Mouse (Mus musculus) brain, embryonic 14.5 days (tissue): ENCODE measurements around the gene Stom. TPM values are rescaled to one million over a fixed set of nuclear protein-coding genes. Genes with fewer than 3 reads are reported as not detected.

Source experiments
- DNase-seq: peaks from one replicate; pipeline ENCODE4 v3.0.0-alpha.2; 2011; ENCODE audit warnings: low read depth
- CTCF ChIP-seq: fragments of 200-500 bp; IDR thresholded peaks from 2 replicates; pipeline ENCODE4 v1.5.1; 2012; ENCODE audit warnings: inconsistent platforms, mild to moderate bottlenecking, moderate library complexity, borderline replicate concordance; ENCODE audit not compliant: insufficient read depth, insufficient read length; ENCODE audit errors: extremely low read depth
- POLR2A ChIP-seq: fragments of 200-500 bp; IDR thresholded peaks from 2 replicates; pipeline ENCODE4 v1.6.1; 2012; ENCODE audit warnings: mild to moderate bottlenecking, inconsistent platforms, borderline replicate concordance; ENCODE audit not compliant: poor library complexity, insufficient read depth, insufficient read length, severe bottlenecking; ENCODE audit errors: extremely low read depth
- polyA plus RNA-seq: library from polyadenylated mRNA; depleted of rRNA; stranded (reverse); fragments of >200 nt; gene quantifications from 2 replicates; pipeline ENCODE4 v1.2.3, GENCODE M21; 2012

Gene Stom
- polyA plus RNA-seq, 1 experiment, result 11.6 TPM

GRCm38 (mm10) chr2:35288758-35289635, 47.8 kb downstream of the Stom start:
- TF ChIP-seq CTCF (peak; percentile 86), POLR2A (no peak)
- DNase-seq, result peak; percentile 78

GRCm38 (mm10) chr2:35287017-35287620, 49.7 kb downstream of the Stom start:
- no peak for DNase-seq
- TF ChIP-seq CTCF (no peak), POLR2A (no peak)

- no peak for DNase-seq
- TF ChIP-seq CTCF (no peak), POLR2A (no peak)
These were observed 51.6 kb downstream of the Stom start for GRCm38 (mm10) chr2:35285209-35285608.

GRCm38 (mm10) chr2:35283997-35284396, 52.8 kb downstream of the Stom start:
- no peak for TF ChIP-seq CTCF
- no peak for TF ChIP-seq POLR2A
- no peak for DNase-seq

- TF ChIP-seq POLR2A (no peak), CTCF (no peak)
- no peak for DNase-seq
These were observed 54.6 kb downstream of the Stom start for GRCm38 (mm10) chr2:35282214-35282613.

- TF ChIP-seq POLR2A (no peak), CTCF (no peak)
- no peak for DNase-seq
These were observed 56.8 kb downstream of the Stom start for GRCm38 (mm10) chr2:35280001-35280400.

- no peak for TF ChIP-seq POLR2A
- no peak for TF ChIP-seq CTCF
- no peak for DNase-seq
These were observed 58.2 kb downstream of the Stom start for GRCm38 (mm10) chr2:35278371-35279210.

- TF ChIP-seq CTCF (no peak), POLR2A (no peak)
- DNase-seq, result no peak
These were observed 59.1 kb downstream of the Stom start for GRCm38 (mm10) chr2:35277686-35278085.

GRCm38 (mm10) chr2:35273536-35273935, 63.2 kb downstream of the Stom start:
- TF ChIP-seq CTCF (no peak), POLR2A (no peak)
- peak; percentile 22 for DNase-seq

- DNase-seq, result no peak
- TF ChIP-seq CTCF, result no peak
- TF ChIP-seq POLR2A, result no peak
These were observed 63.9 kb downstream of the Stom start for GRCm38 (mm10) chr2:35272881-35273280.

- TF ChIP-seq POLR2A (no peak), CTCF (no peak)
- DNase-seq, result no peak
These were observed 65.0 kb downstream of the Stom start for GRCm38 (mm10) chr2:35271817-35272216.
